Mouse (Mus musculus) granulocyte monocyte progenitor cell, adult 5-6 weeks (primary cell): ENCODE results near the gene Dennd4c. TPM values are rescaled to one million over a fixed set of nuclear protein-coding genes. Genes with fewer than 3 reads are reported as not detected.
"Not testable (repeated sequence)": the region's sequence is repeated elsewhere in the genome, so short reads cannot be mapped to it uniquely, and the experiment has no call there.

Experiments
- ATAC-seq: replicated peaks from 2 replicates; pipeline ENCODE4 v1.8.0; 2016; ENCODE audit warnings: mild to moderate bottlenecking, moderate TSS enrichment, inconsistent platforms; ENCODE audit not compliant: poor library complexity, severe bottlenecking
- total RNA-seq, 2 experiments: library from RNA; stranded (forward) in 1 of 2; stranded (reverse) in 1 of 2; fragments of 200-712, 200-1000 nt in 1 of 2; fragments of >200 nt in 1 of 2; fragmentation: Nextera tagmentation in 1 of 2; gene quantifications; 2 replicates each; pipeline ENCODE4 v1.2.3; 2014 to 2017

Dennd4c gene
- total RNA-seq, 2 experiments from 2014 or later, result 14.0 to 20.4 TPM

DNA sequence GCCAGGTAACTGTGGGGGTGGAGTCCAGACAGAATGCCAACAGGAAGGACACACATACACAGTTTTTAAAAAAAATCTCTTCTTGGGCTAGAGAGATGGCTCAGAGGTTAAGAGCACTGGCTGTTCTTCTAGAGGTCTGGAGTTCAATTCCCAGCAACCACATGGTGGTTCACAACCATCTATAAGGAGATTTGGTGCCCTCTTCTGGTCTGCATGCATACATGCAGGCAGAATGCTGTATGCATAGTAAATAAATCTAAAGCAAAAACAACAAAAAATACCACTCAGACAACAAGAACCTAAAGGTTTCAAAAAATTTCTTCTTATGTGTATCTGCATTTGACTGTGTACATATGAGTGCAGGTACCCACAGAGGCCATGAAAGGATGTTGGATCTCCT is 16.0 kb downstream of the Dennd4c start:
- ATAC-seq, result no peak

DNA sequence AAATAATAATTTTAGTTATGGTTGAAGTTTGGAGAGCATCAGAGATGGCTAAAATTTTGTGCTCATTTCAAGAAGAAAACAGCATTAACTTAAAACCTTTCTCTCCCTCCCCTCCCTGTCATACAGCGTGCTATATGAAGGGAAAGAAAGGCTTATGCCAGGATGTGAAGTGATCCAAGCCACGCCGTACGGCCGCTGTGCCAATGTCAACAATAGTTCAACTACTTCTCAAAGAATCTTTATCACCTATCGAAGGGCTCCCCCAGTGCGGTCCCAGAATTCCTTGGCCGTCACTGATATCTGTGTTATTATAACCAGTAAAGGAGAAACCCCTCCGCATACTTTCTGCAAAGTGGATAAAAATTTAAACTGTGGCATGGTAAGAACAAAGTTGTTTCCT is 29.2 kb downstream of the Dennd4c start:
- ATAC-seq, result no peak

GRCm38 (mm10) chr4:86810604-86811003 is 62.2 kb downstream of the Dennd4c start:
- ATAC-seq, result peak; percentile 25; the same call in 1 of the 2 replicates

GRCm38 (mm10) chr4:86814850-86815249 is 66.5 kb downstream of the Dennd4c start:
- ATAC-seq, result no peak

DNA sequence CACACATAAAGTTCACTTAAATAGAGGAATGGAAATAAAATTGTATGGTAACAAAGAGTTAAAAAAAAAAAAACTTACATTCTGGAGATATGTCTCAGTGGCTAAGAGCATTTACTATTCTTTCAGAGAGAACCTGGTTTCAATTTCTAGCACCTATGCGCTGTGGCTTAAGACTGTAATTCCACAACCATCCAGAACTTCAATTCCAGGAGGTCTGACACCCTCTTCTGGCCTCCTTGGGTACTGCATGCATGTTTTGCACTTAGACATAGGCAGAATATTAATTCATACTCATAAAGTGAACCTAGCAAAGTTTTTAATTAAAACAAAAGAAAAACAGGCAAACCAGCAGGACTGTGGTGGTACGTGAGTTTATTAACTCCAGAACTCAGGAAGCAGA is 74.8 kb downstream of the Dennd4c start:
- ATAC-seq, result peak; percentile 92

GRCm38 (mm10) chr4:86825143-86825542 is 76.8 kb downstream of the Dennd4c start:
- no peak for ATAC-seq

- no peak for ATAC-seq
Observed at GRCm38 (mm10) chr4:86831896-86832295, 83.5 kb downstream of the Dennd4c start.

- not testable (repeated sequence) for ATAC-seq
Observed at GRCm38 (mm10) chr4:86841141-86841540, 92.8 kb downstream of the Dennd4c start.

DNA sequence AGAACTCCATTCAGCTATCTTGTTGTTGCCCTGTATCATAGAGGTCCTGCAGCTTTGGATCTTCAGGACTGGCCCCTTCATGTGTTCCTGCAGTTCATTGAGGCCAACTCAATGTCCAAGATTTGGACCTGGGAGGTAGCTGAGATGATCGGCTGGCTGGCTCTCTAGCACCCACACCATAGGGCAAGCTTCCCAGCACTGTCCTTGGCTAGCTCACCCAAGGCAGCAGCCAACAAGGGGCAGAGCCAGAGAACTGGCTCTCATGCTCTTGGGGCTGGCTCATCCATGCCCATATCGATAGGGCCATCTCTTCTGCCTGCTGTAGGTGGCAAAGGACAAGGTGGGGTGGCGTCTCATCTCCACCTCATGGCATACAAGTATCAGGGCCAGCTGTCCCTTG is 97.0 kb downstream of the Dennd4c start:
- ATAC-seq, result no peak

DNA sequence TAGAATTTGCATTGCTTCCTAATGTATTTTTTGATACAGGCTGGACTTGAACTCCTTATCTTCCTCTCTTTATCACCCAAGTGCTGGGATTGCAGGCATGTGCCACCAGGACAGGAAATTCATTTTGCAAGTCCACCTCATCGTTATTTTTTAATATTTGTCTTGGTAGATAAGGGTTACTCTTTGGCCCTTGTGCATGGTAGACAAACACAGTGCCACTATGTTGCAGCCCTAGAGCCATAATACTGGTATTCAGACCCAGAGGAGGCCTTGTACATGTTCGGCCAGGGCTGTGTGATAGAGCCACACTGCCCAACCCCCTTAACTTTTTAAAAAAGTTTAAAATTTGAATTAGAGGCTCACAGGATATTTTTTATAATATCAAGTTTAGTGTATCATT is 98.9 kb downstream of the Dennd4c start:
- ATAC-seq, result no peak

GRCm38 (mm10) chr4:86851331-86851730 is 103.0 kb downstream of the Dennd4c start:
- no peak for ATAC-seq

GRCm38 (mm10) chr4:86852018-86852417 is 103.7 kb downstream of the Dennd4c start:
- ATAC-seq, result no peak

DNA sequence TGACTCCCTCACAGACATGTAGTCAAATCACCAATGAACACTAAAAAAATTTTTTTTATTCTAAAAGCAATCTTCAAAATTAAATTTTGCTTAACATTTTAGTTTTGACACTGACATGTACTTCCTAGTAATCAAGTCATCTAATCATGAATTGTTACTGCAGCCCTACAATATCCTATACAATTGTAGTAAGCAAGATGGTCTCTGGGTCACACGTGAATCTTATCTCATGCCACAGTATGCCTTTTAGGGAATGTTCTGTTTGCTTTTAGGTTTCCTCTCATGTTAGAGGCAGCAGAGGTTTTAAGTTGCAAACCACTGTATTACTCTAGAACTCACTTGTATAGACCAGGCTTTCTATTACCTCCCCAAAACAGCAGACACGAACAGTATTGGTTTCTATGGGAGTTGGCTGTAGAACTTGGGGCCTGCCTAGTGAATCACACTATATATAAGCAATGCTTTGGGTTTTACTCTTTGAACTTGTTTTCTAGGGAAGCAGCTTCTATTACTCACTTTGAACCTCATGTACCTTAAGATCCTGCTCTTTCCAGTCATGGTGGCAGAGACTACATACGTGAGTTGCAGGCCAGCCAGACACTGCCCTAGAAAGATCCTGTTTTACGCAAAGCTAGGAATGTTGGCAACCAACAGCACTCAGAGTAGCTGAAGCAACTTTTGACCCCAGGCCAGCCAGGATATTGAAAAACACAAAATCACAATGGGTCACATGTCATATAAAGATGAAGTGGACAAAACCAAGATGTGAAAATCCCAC is 104.6 kb downstream of the Dennd4c start:
- ATAC-seq, result no peak

- no peak for ATAC-seq
Observed at GRCm38 (mm10) chr4:86856304-86857112, 108.2 kb downstream of the Dennd4c start.

GRCm38 (mm10) chr4:86857113-86858069 is 109.0 kb downstream of the Dennd4c start, which contains the start of gene Rps6:
Gene Rps6, minus strand, starts transcription at chr4:86857412.
- peak; percentile 95 for ATAC-seq

DNA sequence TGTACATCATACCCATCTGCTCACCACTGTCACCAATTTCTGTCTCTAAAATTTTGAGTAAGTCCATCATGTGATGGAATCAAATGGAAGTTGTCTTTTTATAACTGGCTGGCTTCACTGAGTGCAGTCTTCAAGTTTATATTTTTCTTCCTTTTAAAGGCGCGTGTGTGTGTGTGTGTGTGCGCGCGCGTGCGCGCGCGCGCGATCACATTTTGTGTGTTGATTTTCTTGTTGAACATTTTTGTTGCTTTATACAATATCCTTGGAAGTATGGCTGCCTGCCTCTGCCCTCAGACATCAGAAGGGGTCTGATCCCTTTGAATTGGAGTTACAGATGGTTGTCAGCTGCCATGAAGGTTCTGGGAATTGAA is 109.7 kb downstream of the Dennd4c start:
- no peak for ATAC-seq

DNA sequence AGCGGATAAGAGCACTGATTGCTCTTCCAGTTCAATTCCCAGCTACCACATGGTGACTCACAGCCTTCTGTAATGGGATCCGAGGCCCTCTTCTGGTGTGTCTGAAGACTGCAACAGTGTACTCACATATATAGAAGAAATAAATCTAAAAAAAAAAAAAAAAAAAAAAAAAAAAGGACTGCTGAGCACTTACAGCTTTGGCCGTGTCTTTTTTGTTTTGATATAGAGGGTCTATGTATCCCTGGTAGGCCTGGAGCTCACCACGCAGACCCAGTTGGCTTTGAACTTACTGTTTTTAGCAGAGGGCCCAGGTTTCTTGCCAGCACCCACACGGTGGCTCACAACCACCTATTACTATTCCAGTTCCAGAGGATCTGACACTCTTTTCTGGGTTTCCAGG is 115.7 kb downstream of the Dennd4c start:
- no peak for ATAC-seq

DNA sequence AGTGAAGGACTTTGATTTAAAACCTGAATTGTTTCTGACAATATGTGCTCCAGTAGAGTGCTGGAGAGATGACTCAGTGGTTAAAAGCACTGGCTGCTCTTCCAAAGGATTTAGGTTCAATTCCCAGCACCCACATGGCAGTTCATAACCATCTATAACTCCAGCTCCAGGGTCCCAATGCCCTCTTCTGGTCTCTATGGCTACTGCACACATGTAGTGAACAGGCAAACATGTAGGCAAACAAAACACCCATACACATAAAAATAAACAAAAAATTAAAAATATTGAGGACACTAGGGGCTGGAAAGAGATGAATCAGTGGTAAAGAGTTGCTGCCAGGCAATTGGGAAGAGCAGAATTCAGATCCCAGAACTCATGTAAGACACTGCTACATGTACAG is 123.6 kb downstream of the Dennd4c start:
- ATAC-seq, result no peak

GRCm38 (mm10) chr4:86873072-86873471 is 124.7 kb downstream of the Dennd4c start:
- no peak for ATAC-seq

- peak; percentile 96 for ATAC-seq
Observed at GRCm38 (mm10) chr4:86874146-86874847, 125.9 kb downstream of the Dennd4c start, which contains the start of gene Acer2. Gene Acer2, plus strand, starts transcription at chr4:86874396.
